Mouse (Mus musculus): ENCODE results near the gene Nup133. TPM values are rescaled to one million over a fixed set of nuclear protein-coding genes. Genes with fewer than 3 reads are reported as not detected.

Nup133 gene
- polyA plus RNA-seq, 1 experiment from 2014 or later, result 21.1 TPM

- Histone ChIP-seq H3K4me3 (peak overlapping the region; percentile 100), H3K4me1 (replicated peaks) (peaks cover 11% of the 10 kb centered on the region), H3K9me3 (replicated peaks) (no peaks in the 10 kb centered on the region), H3K9ac (peak overlapping the region; percentile 95), H3K27me3 (no peaks in the 10 kb centered on the region), H3K36me3 (peaks cover 25% of the 10 kb centered on the region; the same call in 1 of the 2 replicates), H3K4me2 (peak overlapping the region; percentile 92), H3K27ac (peak overlapping the region; percentile 89)
- no peak for ATAC-seq (replicated peaks; ENCODE audit: insufficient number of reproducible peaks, insufficient read depth, low FRiP score, low read depth)
- WGBS, result 31% methylated on average over 10 of the region's 10 CpGs
Observed at GRCm38 (mm10) chr8:123950077-123950802, 1.2 kb upstream of the Nup133 start.

- no peaks in the 10 kb centered on the region for H3K9me3 ChIP-seq (replicated peaks)
- peak; percentile 28; the same call in 1 of the 2 replicates for ATAC-seq (replicated peaks; ENCODE audit: insufficient number of reproducible peaks, insufficient read depth, low FRiP score, low read depth)
- H3K36me3 ChIP-seq, result peaks cover 27% of the 10 kb centered on the region; the same call in 1 of the 2 replicates
- H3K4me1 ChIP-seq (replicated peaks), result peaks cover 11% of the 10 kb centered on the region
- 2% methylated on average over 10 of the region's 10 CpGs for WGBS
- peak overlapping the region; percentile 95 for H3K9ac ChIP-seq
- H3K4me2 ChIP-seq, result peak overlapping the region; percentile 92
- peak overlapping the region; percentile 100 for H3K4me3 ChIP-seq
- H3K27me3 ChIP-seq, result no peaks in the 10 kb centered on the region
- H3K27ac ChIP-seq, result peak overlapping the region; percentile 89
Observed at GRCm38 (mm10) chr8:123949686-123949986, 571 bp upstream of the Nup133 start.

DNA sequence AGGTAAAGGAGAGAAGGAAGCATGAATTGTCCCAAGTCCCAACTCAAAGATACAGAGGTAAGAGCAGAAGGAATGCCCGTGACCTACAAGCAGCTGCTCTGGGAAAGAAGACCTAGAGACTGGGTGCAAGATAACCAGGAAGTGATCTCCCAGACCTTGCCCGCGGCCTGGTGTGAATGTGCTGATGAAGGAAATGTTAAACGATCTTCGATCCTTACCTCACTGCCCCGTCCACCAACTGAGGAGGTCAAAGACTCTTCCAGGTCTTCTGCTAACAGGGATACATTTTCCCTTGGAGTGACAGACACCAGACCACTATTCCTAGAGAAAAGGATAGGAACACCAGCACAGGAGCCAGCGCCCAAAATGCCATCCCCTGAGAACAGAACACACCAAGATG lies 20.0 kb downstream of the Nup133 start:
- WGBS, result 91% methylated on average over 7 of the region's 7 CpGs

GRCm38 (mm10) chr8:123925671-123926070 lies 23.4 kb downstream of the Nup133 start:
- no peak overlapping the region for H3K9ac ChIP-seq
- WGBS, result 87% methylated on average over 3 of the region's 3 CpGs
- H3K4me2 ChIP-seq, result no peak overlapping the region
- no peaks in the 10 kb centered on the region for H3K4me1 ChIP-seq (replicated peaks)
- H3K36me3 ChIP-seq, result peaks cover 77% of the 10 kb centered on the region
- ATAC-seq (replicated peaks; ENCODE audit: insufficient number of reproducible peaks, insufficient read depth, low FRiP score, low read depth), result no peak
- H3K9me3 ChIP-seq (replicated peaks), result no peaks in the 10 kb centered on the region
- H3K4me3 ChIP-seq, result no peak overlapping the region
- H3K27ac ChIP-seq, result no peak overlapping the region
- H3K27me3 ChIP-seq, result no peaks in the 10 kb centered on the region

More for the DNA sequence above, 20.0 kb downstream of the Nup133 start:
- no peak for ATAC-seq (replicated peaks; ENCODE audit: insufficient number of reproducible peaks, insufficient read depth, low FRiP score, low read depth)
- Histone ChIP-seq H3K36me3 (peaks cover 62% of the 10 kb centered on the region), H3K9me3 (replicated peaks) (no peaks in the 10 kb centered on the region), H3K4me1 (replicated peaks) (no peaks in the 10 kb centered on the region), H3K27ac (no peak overlapping the region), H3K27me3 (no peaks in the 10 kb centered on the region), H3K4me2 (no peak overlapping the region), H3K9ac (no peak overlapping the region), H3K4me3 (no peak overlapping the region)

GRCm38 (mm10) chr8:123924719-123925118 lies 24.3 kb downstream of the Nup133 start:
- Histone ChIP-seq H3K27ac (no peak overlapping the region), H3K4me3 (no peak overlapping the region), H3K9ac (no peak overlapping the region), H3K4me1 (replicated peaks) (no peaks in the 10 kb centered on the region), H3K27me3 (no peaks in the 10 kb centered on the region), H3K4me2 (no peak overlapping the region), H3K36me3 (peaks cover 77% of the 10 kb centered on the region), H3K9me3 (replicated peaks) (no peaks in the 10 kb centered on the region)
- peak; percentile 55; the same call in 1 of the 2 replicates for ATAC-seq (replicated peaks; ENCODE audit: insufficient number of reproducible peaks, insufficient read depth, low FRiP score, low read depth)
- WGBS, result 20% methylated on average over 2 of the region's 2 CpGs

DNA sequence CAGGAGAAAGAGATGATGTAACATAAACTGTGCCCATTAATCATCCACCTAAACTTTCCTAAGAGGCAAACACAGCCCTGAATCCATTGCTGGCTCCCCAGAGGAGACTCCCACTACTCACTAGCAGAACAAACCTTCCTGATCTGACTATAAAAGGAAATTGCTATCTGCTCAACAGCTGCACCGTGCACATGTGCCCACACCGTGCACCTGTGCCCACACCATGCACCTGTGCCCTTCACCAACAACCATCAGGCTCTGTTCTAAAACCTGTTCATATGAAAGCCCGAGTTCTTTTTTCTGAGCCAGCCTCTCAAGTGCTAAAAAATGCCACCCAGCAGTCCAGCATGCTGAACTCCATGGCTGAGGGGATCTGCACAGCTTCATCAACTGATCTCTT lies 34.4 kb downstream of the Nup133 start:
- H3K27ac ChIP-seq, result no peak overlapping the region
- WGBS, result 99% methylated on average over 3 of the region's 3 CpGs
- no peak for ATAC-seq (replicated peaks; ENCODE audit: insufficient number of reproducible peaks, insufficient read depth, low FRiP score, low read depth)
- no peak overlapping the region for H3K4me2 ChIP-seq
- no peaks in the 10 kb centered on the region for H3K9me3 ChIP-seq (replicated peaks)
- H3K9ac ChIP-seq, result no peak overlapping the region
- no peak overlapping the region for H3K4me3 ChIP-seq
- H3K27me3 ChIP-seq, result no peaks in the 10 kb centered on the region
- no peaks in the 10 kb centered on the region for H3K4me1 ChIP-seq (replicated peaks)
- peaks cover 83% of the 10 kb centered on the region for H3K36me3 ChIP-seq

DNA sequence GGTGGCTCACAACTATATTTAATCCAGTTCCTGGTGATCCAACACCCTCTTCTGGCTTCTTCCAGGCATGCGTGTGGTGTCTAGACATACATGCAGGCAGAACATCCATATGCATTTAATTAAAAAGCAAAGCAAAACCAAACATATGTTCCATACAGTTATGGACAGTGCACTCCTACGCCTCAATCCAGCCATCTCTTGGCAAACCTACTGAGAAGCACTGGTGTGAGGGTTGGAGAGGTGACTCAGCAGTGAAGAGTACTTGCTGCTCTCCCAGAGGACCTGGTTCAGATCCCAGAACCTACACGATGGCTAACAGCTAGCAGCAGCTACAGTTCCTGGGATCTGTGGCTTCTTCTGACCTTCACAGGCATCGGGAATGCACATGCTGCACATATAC lies 36.8 kb downstream of the Nup133 start:
- Histone ChIP-seq H3K27me3 (no peaks in the 10 kb centered on the region), H3K27ac (no peak overlapping the region), H3K4me1 (replicated peaks) (no peaks in the 10 kb centered on the region), H3K9me3 (replicated peaks) (no peaks in the 10 kb centered on the region), H3K9ac (no peak overlapping the region), H3K4me3 (no peak overlapping the region), H3K36me3 (peaks cover 82% of the 10 kb centered on the region), H3K4me2 (no peak overlapping the region)
- ATAC-seq (replicated peaks; ENCODE audit: insufficient number of reproducible peaks, insufficient read depth, low FRiP score, low read depth), result no peak
- 90% methylated on average over 4 of the region's 4 CpGs for WGBS

- 94% methylated on average over 6 of the region's 6 CpGs for WGBS
- H3K4me2 ChIP-seq, result no peak overlapping the region
- H3K4me3 ChIP-seq, result no peak overlapping the region
- peaks cover 76% of the 10 kb centered on the region for H3K36me3 ChIP-seq
- H3K9me3 ChIP-seq (replicated peaks), result no peaks in the 10 kb centered on the region
- H3K4me1 ChIP-seq (replicated peaks), result no peaks in the 10 kb centered on the region
- ATAC-seq (replicated peaks; ENCODE audit: insufficient number of reproducible peaks, insufficient read depth, low FRiP score, low read depth), result no peak
- no peaks in the 10 kb centered on the region for H3K27me3 ChIP-seq
- no peak overlapping the region for H3K27ac ChIP-seq
- no peak overlapping the region for H3K9ac ChIP-seq
Observed at GRCm38 (mm10) chr8:123907604-123908003, 41.5 kb downstream of the Nup133 start.

DNA sequence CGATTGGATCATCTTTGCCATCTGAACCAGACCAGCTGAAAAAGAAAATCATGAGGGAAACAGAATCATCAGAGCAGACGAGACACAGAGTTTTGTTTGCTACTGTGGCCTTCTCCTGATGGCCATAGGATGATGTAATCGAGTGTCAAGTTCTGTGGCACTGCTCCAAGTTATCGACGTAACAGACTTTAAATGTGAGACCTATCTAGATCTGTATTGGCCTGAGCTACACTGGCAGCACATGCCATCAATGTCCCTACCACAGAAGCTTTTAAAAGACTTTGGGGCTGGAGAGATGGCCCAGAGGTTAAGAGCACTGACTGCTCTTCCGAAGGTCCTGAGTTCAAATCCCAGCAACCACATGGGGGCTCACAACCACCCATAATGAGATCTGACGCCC lies 46.4 kb downstream of the Nup133 start:
- H3K4me1 ChIP-seq (replicated peaks), result no peaks in the 10 kb centered on the region
- no peak for ATAC-seq (replicated peaks; ENCODE audit: insufficient number of reproducible peaks, insufficient read depth, low FRiP score, low read depth)
- H3K4me3 ChIP-seq, result no peak overlapping the region
- peaks cover 66% of the 10 kb centered on the region for H3K36me3 ChIP-seq
- no peak overlapping the region for H3K9ac ChIP-seq
- H3K27me3 ChIP-seq, result no peaks in the 10 kb centered on the region
- no peak overlapping the region for H3K4me2 ChIP-seq
- H3K9me3 ChIP-seq (replicated peaks), result no peaks in the 10 kb centered on the region
- 81% methylated on average over 7 of the region's 7 CpGs for WGBS
- H3K27ac ChIP-seq, result no peak overlapping the region

DNA sequence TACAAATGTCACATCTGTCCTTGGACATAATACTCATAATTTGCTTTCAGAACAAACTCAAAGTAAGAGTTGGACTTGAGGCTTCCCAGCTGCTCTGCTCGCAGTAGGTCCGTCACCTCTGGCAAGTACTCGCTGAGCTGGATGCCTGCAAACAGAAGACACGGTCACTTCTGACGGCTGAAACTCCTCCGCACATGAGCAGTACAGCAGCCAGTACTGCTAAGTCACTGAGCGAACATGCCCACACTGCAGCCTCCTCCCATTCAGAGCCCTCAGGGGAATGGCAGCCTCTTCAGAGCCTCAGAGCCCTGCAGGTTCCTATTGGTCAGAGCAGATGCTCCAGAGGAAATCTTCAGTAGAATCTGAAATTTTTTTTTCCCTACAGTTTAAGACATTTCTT lies 49.7 kb downstream of the Nup133 start:
- H3K36me3 ChIP-seq, result peaks cover 46% of the 10 kb centered on the region
- no peak overlapping the region for H3K4me3 ChIP-seq

DNA sequence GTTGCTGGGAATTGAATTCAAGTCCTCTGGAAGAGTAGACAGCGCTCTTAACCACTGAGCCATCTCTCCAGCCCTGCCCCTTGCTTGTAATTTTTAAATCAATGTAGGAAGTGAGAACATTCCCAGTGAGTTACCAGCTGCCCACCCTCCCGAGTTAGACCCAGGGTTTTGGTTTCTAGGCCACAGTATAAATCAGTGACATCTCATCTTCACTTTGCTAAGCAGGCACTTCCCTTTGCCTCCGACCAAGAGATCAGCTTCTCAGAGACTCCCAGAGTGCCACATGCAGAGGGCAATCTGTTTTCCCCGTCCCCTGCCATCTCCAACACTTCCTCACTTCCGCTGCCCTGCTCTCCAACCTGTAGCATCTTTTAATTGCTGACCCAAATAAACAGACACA lies 50.5 kb downstream of the Nup133 start:
- Histone ChIP-seq H3K27ac (no peak overlapping the region), H3K4me3 (no peak overlapping the region), H3K9ac (no peak overlapping the region), H3K9me3 (replicated peaks) (no peaks in the 10 kb centered on the region), H3K27me3 (peaks cover 29% of the 10 kb centered on the region), H3K36me3 (peaks cover 38% of the 10 kb centered on the region; the same call in 1 of the 2 replicates), H3K4me1 (replicated peaks) (peaks cover 10% of the 10 kb centered on the region), H3K4me2 (no peak overlapping the region)
- 80% methylated on average over 5 of the region's 5 CpGs for WGBS
- ATAC-seq (replicated peaks; ENCODE audit: insufficient number of reproducible peaks, insufficient read depth, low FRiP score, low read depth), result no peak

More for the DNA sequence above, 49.7 kb downstream of the Nup133 start:
- peaks cover 21% of the 10 kb centered on the region for H3K27me3 ChIP-seq
- H3K4me2 ChIP-seq, result no peak overlapping the region
- ATAC-seq (replicated peaks; ENCODE audit: insufficient number of reproducible peaks, insufficient read depth, low FRiP score, low read depth), result no peak
- no peak overlapping the region for H3K27ac ChIP-seq
- WGBS, result 81% methylated on average over 7 of the region's 7 CpGs
- H3K9me3 ChIP-seq (replicated peaks), result no peaks in the 10 kb centered on the region
- peaks cover 7% of the 10 kb centered on the region for H3K4me1 ChIP-seq (replicated peaks)
- no peak overlapping the region for H3K9ac ChIP-seq

GRCm38 (mm10) chr8:123896774-123897173 lies 52.3 kb downstream of the Nup133 start:
- Histone ChIP-seq H3K9ac (no peak overlapping the region), H3K4me3 (no peak overlapping the region), H3K4me2 (no peak overlapping the region), H3K4me1 (replicated peaks) (peaks cover 18% of the 10 kb centered on the region), H3K27me3 (peaks cover 47% of the 10 kb centered on the region), H3K9me3 (replicated peaks) (no peaks in the 10 kb centered on the region), H3K36me3 (peaks cover 21% of the 10 kb centered on the region; the same call in 1 of the 2 replicates), H3K27ac (no peak overlapping the region)
- no peak for ATAC-seq (replicated peaks; ENCODE audit: insufficient number of reproducible peaks, insufficient read depth, low FRiP score, low read depth)
- WGBS, result 51% methylated on average over 10 of the region's 10 CpGs
